Mouse (Mus musculus) monocyte, adult 2 months (primary cell): Measurements from ENCODE around the gene Iba57.

ENCODE experiments used
- DNase-seq, 2 experiments: peaks; one replicate each; pipeline ENCODE4 v3.0.0; 2022; ENCODE audit warnings: low spot score in 2 of 2, low read depth in 1 of 2

The Iba57 gene

GRCm38 (mm10) chr11:59134373-59134997 is 29.1 kb downstream of the Iba57 start:
- DNase-seq, result no peak

DNA sequence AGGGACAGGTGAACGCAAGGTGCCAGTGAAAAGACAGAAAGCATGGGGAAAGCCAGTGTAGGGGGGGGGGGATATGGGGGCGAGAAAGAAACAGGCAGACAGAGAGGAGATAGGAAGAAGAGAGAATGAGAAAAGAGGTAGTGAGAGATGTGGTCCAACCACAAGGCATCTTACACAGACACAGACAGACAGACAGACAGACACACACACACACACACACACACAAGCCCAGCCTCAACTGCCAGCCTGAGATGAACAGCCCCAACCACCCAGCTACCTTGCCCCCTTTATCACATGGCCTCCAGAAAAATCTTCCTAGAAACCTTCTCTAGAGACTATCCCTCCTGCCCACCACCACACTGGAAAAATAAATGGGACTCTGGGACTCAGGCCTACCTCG is 31.5 kb downstream of the Iba57 start:
- DNase-seq, result no peak

GRCm38 (mm10) chr11:59131348-59131919 is 32.1 kb downstream of the Iba57 start:
- no peak for DNase-seq

DNA sequence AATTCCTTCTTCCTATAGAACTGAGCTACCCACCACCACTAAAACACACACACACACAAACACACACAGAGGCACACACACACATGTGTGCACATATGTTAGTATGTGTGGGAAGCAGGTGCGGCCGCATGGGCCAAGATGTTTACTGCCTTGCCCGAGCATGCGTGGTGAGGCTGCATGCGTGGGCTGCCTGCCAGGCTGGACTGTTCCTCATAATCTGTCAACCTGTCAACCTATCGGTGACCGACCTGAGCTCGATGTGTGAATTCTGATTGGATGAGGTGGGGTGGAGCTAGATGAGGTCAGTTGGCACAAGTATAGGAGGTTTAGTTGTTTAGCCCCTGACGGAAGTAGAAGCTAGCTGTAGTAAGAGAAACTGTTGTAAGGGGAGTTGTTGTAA is 32.8 kb downstream of the Iba57 start:
- DNase-seq, result no peak

- no peak for DNase-seq
These were observed 57.6 kb downstream of the Iba57 start for GRCm38 (mm10) chr11:59105945-59106344.
